Mouse (Mus musculus) T-helper 17 cell (primary cell): ENCODE results near the gene Inmt.
"Not testable (repeated sequence)": the region's sequence is repeated elsewhere in the genome, so short reads cannot be mapped to it uniquely, and the experiment has no call there.

Experiments used
- in situ Hi-C, 2 experiments: fragments of 300-600 bp; cut with MboI, MseI; formaldehyde crosslinking; loops; 1 replicate in 1 of 2; 2 replicates in 1 of 2; pipeline ENCODE4 v1.15.1; 2025; ENCODE audit warnings: high pct_unique_total_duplicates in 2 of 2

Gene Inmt

GRCm38 (mm10) chr6:55174741-55175181 lies at the start of gene Inmt:
Gene Inmt, minus strand, starts transcription at chr6:55175043.
- in situ Hi-C loops, result no loop called here

GRCm38 (mm10) chr6:55223986-55224385 lies 49.1 kb upstream of the Inmt start:
- in situ Hi-C loops, result no loop called here

- in situ Hi-C loops, result no loop called here
These were observed 43.4 kb upstream of the Inmt start for GRCm38 (mm10) chr6:55218232-55218631.

- in situ Hi-C loops, result no loop called here
These were observed 39.7 kb upstream of the Inmt start for GRCm38 (mm10) chr6:55214541-55214940.

GRCm38 (mm10) chr6:55210423-55211365 lies 35.9 kb upstream of the Inmt start:
- in situ Hi-C loops, result no loop called here

GRCm38 (mm10) chr6:55207786-55208185 lies 32.9 kb upstream of the Inmt start:
- in situ Hi-C loops, result no loop called here

GRCm38 (mm10) chr6:55203931-55204330 lies 29.1 kb upstream of the Inmt start:
- in situ Hi-C loops, result no loop called here

- in situ Hi-C loops, result no loop called here
These were observed 28.4 kb upstream of the Inmt start, which contains the start of gene Mindy4 for GRCm38 (mm10) chr6:55202913-55203910. Gene Mindy4, plus strand, starts transcription at chr6:55203383.

- in situ Hi-C loops, result no loop called here
These were observed 24.2 kb upstream of the Inmt start for GRCm38 (mm10) chr6:55199047-55199446.

- in situ Hi-C loops, result no loop called here
These were observed 18.3 kb upstream of the Inmt start for GRCm38 (mm10) chr6:55193171-55193570.

- in situ Hi-C loops, result no loop called here
These were observed 16.7 kb upstream of the Inmt start for GRCm38 (mm10) chr6:55191537-55191936.

- in situ Hi-C loops, result no loop called here
These were observed 14.6 kb upstream of the Inmt start for GRCm38 (mm10) chr6:55189406-55189805.

- in situ Hi-C loops, result not testable (repeated sequence)
These were observed 13.0 kb upstream of the Inmt start for GRCm38 (mm10) chr6:55187827-55188226.

- in situ Hi-C loops, result no loop called here
These were observed 8.0 kb upstream of the Inmt start for GRCm38 (mm10) chr6:55182655-55183430.

GRCm38 (mm10) chr6:55179560-55179959 lies 4.7 kb upstream of the Inmt start:
- in situ Hi-C loops, result no loop called here

- in situ Hi-C loops, result no loop called here
These were observed 2.4 kb upstream of the Inmt start for GRCm38 (mm10) chr6:55177060-55177732.

- in situ Hi-C loops, result no loop called here
These were observed 1.0 kb upstream of the Inmt start for GRCm38 (mm10) chr6:55175892-55176291.

- in situ Hi-C loops, result no loop called here
These were observed 613 bp upstream of the Inmt start for GRCm38 (mm10) chr6:55175456-55175855.

- in situ Hi-C loops, result no loop called here
These were observed 898 bp downstream of the Inmt start for GRCm38 (mm10) chr6:55173941-55174349.

- in situ Hi-C loops, result no loop called here
These were observed 1.7 kb downstream of the Inmt start for GRCm38 (mm10) chr6:55173171-55173570.

GRCm38 (mm10) chr6:55171638-55172037 lies 3.2 kb downstream of the Inmt start:
- in situ Hi-C loops, result no loop called here
